Mouse (Mus musculus) heart, adult 8-10 months (tissue): ENCODE measurements around the gene Fbxl20. TPM values are rescaled to one million over a fixed set of nuclear protein-coding genes. Genes with fewer than 3 reads are reported as not detected.
A peak's percentile ranks its signal among the peaks of the same experiment; 100 is the strongest.

Experiments used
- DNase-seq: peaks from one replicate; pipeline ENCODE4 v3.0.0; 2022; ENCODE audit warnings: low spot score
- total RNA-seq, 4 experiments: library from RNA; stranded (reverse); gene quantifications; 2 replicates each; pipeline ENCODE4 v1.2.4; 2022

The Fbxl20 gene
- total RNA-seq, 4 experiments from 2014 or later, result 16.6 to 22.3 (median 18.8) TPM

- peak; percentile 19 for DNase-seq
Measured at GRCm38 (mm10) chr11:98088224-98088623, 62.0 kb downstream of the Fbxl20 start.

GRCm38 (mm10) chr11:98086574-98086973 is 63.6 kb downstream of the Fbxl20 start:
- DNase-seq, result no peak

- DNase-seq, result no peak
Measured at GRCm38 (mm10) chr11:98086141-98086540, 64.1 kb downstream of the Fbxl20 start.

- no peak for DNase-seq
Measured at GRCm38 (mm10) chr11:98082745-98083144, 67.5 kb downstream of the Fbxl20 start.

- DNase-seq, result no peak
Measured at GRCm38 (mm10) chr11:98080450-98080849, 69.8 kb downstream of the Fbxl20 start.

- DNase-seq, result peak; percentile 48
Measured at GRCm38 (mm10) chr11:98077086-98077485, 73.1 kb downstream of the Fbxl20 start.

- DNase-seq, result peak; percentile 87
Measured at GRCm38 (mm10) chr11:98075195-98075808, 74.9 kb downstream of the Fbxl20 start.

- no peak for DNase-seq
Measured at GRCm38 (mm10) chr11:98073442-98073841, 76.8 kb downstream of the Fbxl20 start.

GRCm38 (mm10) chr11:98067255-98067654 is 82.9 kb downstream of the Fbxl20 start:
- DNase-seq, result no peak

GRCm38 (mm10) chr11:98066201-98066600 is 84.0 kb downstream of the Fbxl20 start:
- no peak for DNase-seq

GRCm38 (mm10) chr11:98061904-98062562 is 88.2 kb downstream of the Fbxl20 start:
- DNase-seq, result no peak

- DNase-seq, result no peak
Measured at GRCm38 (mm10) chr11:98061441-98061840, 88.8 kb downstream of the Fbxl20 start.

- no peak for DNase-seq
Measured at GRCm38 (mm10) chr11:98060104-98060692, 90.0 kb downstream of the Fbxl20 start.

- DNase-seq, result no peak
Measured at GRCm38 (mm10) chr11:98059662-98060061, 90.5 kb downstream of the Fbxl20 start.

- no peak for DNase-seq
Measured at GRCm38 (mm10) chr11:98057998-98058397, 92.2 kb downstream of the Fbxl20 start.

GRCm38 (mm10) chr11:98057466-98057865 is 92.7 kb downstream of the Fbxl20 start:
- DNase-seq, result no peak

GRCm38 (mm10) chr11:98052989-98053834 is 97.0 kb downstream of the Fbxl20 start, which contains the start of gene Stac2:
Gene Stac2, minus strand, starts transcription at chr11:98053462.
- peak; percentile 46 for DNase-seq

- DNase-seq, result no peak
Measured at GRCm38 (mm10) chr11:98052129-98052988, 97.8 kb downstream of the Fbxl20 start.

GRCm38 (mm10) chr11:98051611-98052128 is 98.5 kb downstream of the Fbxl20 start:
- DNase-seq, result no peak

GRCm38 (mm10) chr11:98050940-98051339 is 99.3 kb downstream of the Fbxl20 start:
- no peak for DNase-seq

GRCm38 (mm10) chr11:98050520-98050815 is 99.7 kb downstream of the Fbxl20 start:
- no peak for DNase-seq
